Mouse (Mus musculus): ENCODE measurements around the gene Ppm1l. TPM values are rescaled to one million over a fixed set of nuclear protein-coding genes. Genes with fewer than 3 reads are reported as not detected.

Gene Ppm1l
- total and polyA plus RNA-seq, 2 experiments from 2014 or later = 20.3 to 31.6 TPM

GRCm38 (mm10) chr3:69454330-69454729 lies 137.7 kb downstream of the Ppm1l start:
- TF ChIP-seq CTCF (IDR thresholded peaks at IDR 0.05; ENCODE audit: low read depth) = no peak
- no peak for DNase-seq (ENCODE audit: low spot score)
- WGBS = 78% methylated on average over 3 of the region's 3 CpGs
- ATAC-seq = no peak
- H3K9ac ChIP-seq (replicated peaks; ENCODE audit: low read length) = no peak overlapping the region
- H3K36me3 ChIP-seq (ENCODE audit: insufficient read depth, low read length) = no peaks in the 10 kb centered on the region
- no peak overlapping the region for H3K4me3 ChIP-seq (ENCODE audit: low read length)
- no peaks in the 10 kb centered on the region for H3K4me1 ChIP-seq (ENCODE audit: insufficient read depth, low read length)
- H3K27ac ChIP-seq = no peak overlapping the region
- H3K4me2 ChIP-seq (ENCODE audit: low read depth, low read length) = no peak overlapping the region
- no peaks in the 10 kb centered on the region for H3K9me3 ChIP-seq (ENCODE audit: low read length)
- no peaks in the 10 kb centered on the region for H3K27me3 ChIP-seq (ENCODE audit: insufficient read depth, low read length)

GRCm38 (mm10) chr3:69456071-69456470 lies 139.4 kb downstream of the Ppm1l start:
- WGBS = 71% methylated on average over 5 of the region's 5 CpGs
- Histone ChIP-seq H3K27ac (no peak overlapping the region), H3K9ac (replicated peaks; ENCODE audit: low read length) (no peak overlapping the region), H3K9me3 (ENCODE audit: low read length) (no peaks in the 10 kb centered on the region), H3K4me2 (ENCODE audit: low read depth, low read length) (no peak overlapping the region), H3K27me3 (ENCODE audit: insufficient read depth, low read length) (no peaks in the 10 kb centered on the region), H3K4me3 (ENCODE audit: low read length) (no peak overlapping the region), H3K4me1 (ENCODE audit: insufficient read depth, low read length) (no peaks in the 10 kb centered on the region), H3K36me3 (ENCODE audit: insufficient read depth, low read length) (no peaks in the 10 kb centered on the region)
- no peak for DNase-seq (ENCODE audit: low spot score)
- TF ChIP-seq CTCF (IDR thresholded peaks at IDR 0.05; ENCODE audit: low read depth) = no peak
- no peak for ATAC-seq

GRCm38 (mm10) chr3:69458756-69459155 lies 142.1 kb downstream of the Ppm1l start:
- H3K4me1 ChIP-seq (ENCODE audit: insufficient read depth, low read length) = no peaks in the 10 kb centered on the region
- no peak overlapping the region for H3K27ac ChIP-seq
- no peak for TF ChIP-seq CTCF (IDR thresholded peaks at IDR 0.05; ENCODE audit: low read depth)
- no peak for DNase-seq (ENCODE audit: low spot score)
- WGBS = 85% methylated on average over 6 of the region's 6 CpGs
- no peaks in the 10 kb centered on the region for H3K9me3 ChIP-seq (ENCODE audit: low read length)
- H3K4me2 ChIP-seq (ENCODE audit: low read depth, low read length) = no peak overlapping the region
- H3K36me3 ChIP-seq (ENCODE audit: insufficient read depth, low read length) = no peaks in the 10 kb centered on the region
- ATAC-seq = no peak
- no peak overlapping the region for H3K4me3 ChIP-seq (ENCODE audit: low read length)
- H3K27me3 ChIP-seq (ENCODE audit: insufficient read depth, low read length) = no peaks in the 10 kb centered on the region
- no peak overlapping the region for H3K9ac ChIP-seq (replicated peaks; ENCODE audit: low read length)

GRCm38 (mm10) chr3:69461956-69462355 lies 145.3 kb downstream of the Ppm1l start:
- no peak overlapping the region for H3K9ac ChIP-seq (replicated peaks; ENCODE audit: low read length)
- H3K27ac ChIP-seq = no peak overlapping the region
- no peak for ATAC-seq
- TF ChIP-seq CTCF (IDR thresholded peaks at IDR 0.05; ENCODE audit: low read depth) = no peak
- 44% methylated on average over 1 of the region's 1 CpGs for WGBS
- H3K4me2 ChIP-seq (ENCODE audit: low read depth, low read length) = no peak overlapping the region
- H3K27me3 ChIP-seq (ENCODE audit: insufficient read depth, low read length) = no peaks in the 10 kb centered on the region
- H3K9me3 ChIP-seq (ENCODE audit: low read length) = no peaks in the 10 kb centered on the region
- no peak for DNase-seq (ENCODE audit: low spot score)
- H3K4me1 ChIP-seq (ENCODE audit: insufficient read depth, low read length) = no peaks in the 10 kb centered on the region
- no peak overlapping the region for H3K4me3 ChIP-seq (ENCODE audit: low read length)
- H3K36me3 ChIP-seq (ENCODE audit: insufficient read depth, low read length) = no peaks in the 10 kb centered on the region

GRCm38 (mm10) chr3:69465751-69466150 lies 149.1 kb downstream of the Ppm1l start:
- DNase-seq (ENCODE audit: low spot score) (no peak), ATAC-seq (no peak)
- Histone ChIP-seq H3K4me2 (ENCODE audit: low read depth, low read length) (no peak overlapping the region), H3K9ac (replicated peaks; ENCODE audit: low read length) (no peak overlapping the region), H3K4me1 (ENCODE audit: insufficient read depth, low read length) (no peaks in the 10 kb centered on the region), H3K36me3 (ENCODE audit: insufficient read depth, low read length) (no peaks in the 10 kb centered on the region), H3K4me3 (ENCODE audit: low read length) (no peak overlapping the region), H3K9me3 (ENCODE audit: low read length) (no peaks in the 10 kb centered on the region), H3K27ac (no peak overlapping the region), H3K27me3 (ENCODE audit: insufficient read depth, low read length) (no peaks in the 10 kb centered on the region)
- TF ChIP-seq CTCF (IDR thresholded peaks at IDR 0.05; ENCODE audit: low read depth) = no peak
- WGBS = 97% methylated on average over 4 of the region's 4 CpGs

GRCm38 (mm10) chr3:69468280-69469008 lies 151.8 kb downstream of the Ppm1l start:
- WGBS = 49% methylated on average over 9 of the region's 9 CpGs
- no peak for DNase-seq (ENCODE audit: low spot score)
- no peak overlapping the region for H3K27ac ChIP-seq

GRCm38 (mm10) chr3:69469463-69470141 lies 152.9 kb downstream of the Ppm1l start:
- ATAC-seq (0 out of 2 replicates have a peak, but pooled peaks have one; percentile 40), DNase-seq (ENCODE audit: low spot score) (no peak)
- 38% methylated on average over 6 of the region's 6 CpGs for WGBS
- Histone ChIP-seq H3K4me1 (ENCODE audit: insufficient read depth, low read length) (no peaks in the 10 kb centered on the region), H3K27me3 (ENCODE audit: insufficient read depth, low read length) (no peaks in the 10 kb centered on the region), H3K4me3 (ENCODE audit: low read length) (no peak overlapping the region), H3K9ac (replicated peaks; ENCODE audit: low read length) (no peak overlapping the region), H3K36me3 (ENCODE audit: insufficient read depth, low read length) (no peaks in the 10 kb centered on the region), H3K27ac (no peak overlapping the region), H3K4me2 (ENCODE audit: low read depth, low read length) (no peak overlapping the region), H3K9me3 (ENCODE audit: low read length) (no peaks in the 10 kb centered on the region)
- no peak for TF ChIP-seq CTCF (IDR thresholded peaks at IDR 0.05; ENCODE audit: low read depth)

More at GRCm38 (mm10) chr3:69468280-69469008, 151.8 kb downstream of the Ppm1l start:
- Histone ChIP-seq H3K36me3 (ENCODE audit: insufficient read depth, low read length) (no peaks in the 10 kb centered on the region), H3K4me2 (ENCODE audit: low read depth, low read length) (no peak overlapping the region), H3K27me3 (ENCODE audit: insufficient read depth, low read length) (no peaks in the 10 kb centered on the region), H3K9me3 (ENCODE audit: low read length) (no peaks in the 10 kb centered on the region), H3K4me1 (ENCODE audit: insufficient read depth, low read length) (no peaks in the 10 kb centered on the region), H3K9ac (replicated peaks; ENCODE audit: low read length) (no peak overlapping the region), H3K4me3 (ENCODE audit: low read length) (no peak overlapping the region)
- no peak for TF ChIP-seq CTCF (IDR thresholded peaks at IDR 0.05; ENCODE audit: low read depth)
- no peak for ATAC-seq
